Comparison of ENCODE assay signal across 15 mouse cellular contexts in genomic region chr12:26885083-26885482, GRCm38 (mm10).
DNase-seq lines count a peak whose midpoint lies in the region; ATAC-seq lines count a peak whose summit lies in the region.
"Had no signal": no experiment of that assay in that cellular context is flagged by ENCODE, and none has a peak within 500 bp of the region (broad histone marks: within the 10 kb centered on the region; RNA-seq: fewer than 3 reads in every experiment).

No protein-coding gene starts in this region.

- peaks cover 28% of the 10 kb centered on the region for H3K4me1 ChIP-seq in kidney, embryonic 16.5 days (ENCODE audit: insufficient read depth, low read length)
- H3K4me1 ChIP-seq in hindbrain, embryonic 11.5 days (replicated peaks; ENCODE audit: control insufficient read depth, insufficient read depth, low read length): peaks cover 2% of the 10 kb centered on the region; the same call in 1 of the 2 replicates
- peaks cover 36% of the 10 kb centered on the region for H3K4me1 ChIP-seq in midbrain, embryonic 12.5 days
- H3K4me1 ChIP-seq: liver, embryonic 15.5 days; stomach, embryonic 15.5 days had no signal

- ATAC-seq in kidney, embryonic 16.5 days (ENCODE audit: low FRiP score, low TSS enrichment): peak; percentile 61; the same call in 1 of the 2 replicates
- no peak for ATAC-seq in hindbrain, embryonic 11.5 days (ENCODE audit: low FRiP score)
- ATAC-seq in midbrain, embryonic 12.5 days (ENCODE audit: low FRiP score, low read depth): no peak

- no peaks in the 10 kb centered on the region for H3K36me3 ChIP-seq in kidney, embryonic 16.5 days (ENCODE audit: insufficient read depth, low read length)
- H3K36me3 ChIP-seq in hindbrain, embryonic 11.5 days (ENCODE audit: control insufficient read depth, insufficient read depth, low read length): no peaks in the 10 kb centered on the region
- no peaks in the 10 kb centered on the region for H3K36me3 ChIP-seq in midbrain, embryonic 12.5 days
- H3K36me3 ChIP-seq: embryonic facial prominence, embryonic 15.5 days; heart, embryonic 12.5 days; limb, embryonic 13.5 days; liver, embryonic 15.5 days; stomach, embryonic 15.5 days had no signal

- no peak for DNase-seq in kidney, adult 18-20 months
- DNase-seq in hindbrain, embryonic 11.5 days (ENCODE audit: low spot score): no peak
- no peak for DNase-seq in B cell, adult 2 months
- no peak for DNase-seq in urinary bladder, postnatal 36 days (ENCODE audit: low spot score in 2 of 2)
- DNase-seq in gastrocnemius, postnatal 25 days: no peak
- DNase-seq: cerebellum, adult 11-12 months; kidney, adult 8-10 months; thymus, postnatal 14 days had no signal

- 52% methylated on average over 3 of the region's 3 CpGs for WGBS in kidney, embryonic 16.5 days
- WGBS in hindbrain, embryonic 11.5 days: 78% methylated on average over 3 of the region's 3 CpGs
- 64% methylated on average over 3 of the region's 3 CpGs for WGBS in midbrain, embryonic 12.5 days

- no peaks in the 10 kb centered on the region for H3K27me3 ChIP-seq in kidney, embryonic 16.5 days (ENCODE audit: insufficient read depth, low read length)
- H3K27me3 ChIP-seq in hindbrain, embryonic 11.5 days (ENCODE audit: control insufficient read depth, insufficient read depth, low read length): no peaks in the 10 kb centered on the region
- no peaks in the 10 kb centered on the region for H3K27me3 ChIP-seq in midbrain, embryonic 12.5 days
- H3K27me3 ChIP-seq: embryonic facial prominence, embryonic 15.5 days; heart, embryonic 12.5 days; limb, embryonic 13.5 days; liver, embryonic 15.5 days; stomach, embryonic 15.5 days had no signal

- no peak overlapping the region for H3K9ac ChIP-seq in kidney, embryonic 16.5 days (replicated peaks; ENCODE audit: low read length)
- no peak overlapping the region for H3K9ac ChIP-seq in hindbrain, embryonic 11.5 days (ENCODE audit: low read depth, low read length)
- H3K9ac ChIP-seq in midbrain, embryonic 12.5 days (replicated peaks): no peak overlapping the region
- H3K9ac ChIP-seq: embryonic facial prominence, embryonic 15.5 days; heart, embryonic 12.5 days; limb, embryonic 13.5 days; liver, embryonic 15.5 days; stomach, embryonic 15.5 days had no signal

- no peak overlapping the region for H3K4me2 ChIP-seq in kidney, embryonic 16.5 days (replicated peaks; ENCODE audit: low read depth, low read length)
- H3K4me2 ChIP-seq in hindbrain, embryonic 11.5 days (replicated peaks; ENCODE audit: low read depth, low read length): no peak overlapping the region
- no peak overlapping the region for H3K4me2 ChIP-seq in midbrain, embryonic 12.5 days (replicated peaks)
- H3K4me2 ChIP-seq: heart, embryonic 12.5 days; limb, embryonic 13.5 days; liver, embryonic 15.5 days; stomach, embryonic 15.5 days had no signal

- H3K4me3 ChIP-seq in kidney, embryonic 16.5 days (ENCODE audit: low read length): no peak overlapping the region
- H3K4me3 ChIP-seq in hindbrain, embryonic 11.5 days (ENCODE audit: low read depth, low read length): no peak overlapping the region
- no peak overlapping the region for H3K4me3 ChIP-seq in midbrain, embryonic 12.5 days
- H3K4me3 ChIP-seq: embryonic facial prominence, embryonic 15.5 days; heart, embryonic 12.5 days; limb, embryonic 13.5 days; liver, embryonic 15.5 days; stomach, embryonic 15.5 days had no signal

- no peak overlapping the region for H3K27ac ChIP-seq in kidney, embryonic 16.5 days (ENCODE audit: low read length)
- H3K27ac ChIP-seq in hindbrain, embryonic 11.5 days (ENCODE audit: low read depth, low read length): peak overlapping the region; percentile 89
- H3K27ac ChIP-seq in midbrain, embryonic 12.5 days (replicated peaks): peak overlapping the region; percentile 91
- H3K27ac ChIP-seq: limb, embryonic 13.5 days; liver, embryonic 15.5 days; stomach, embryonic 15.5 days had no signal

- H3K9me3 ChIP-seq in kidney, embryonic 16.5 days (ENCODE audit: low read length): no peaks in the 10 kb centered on the region
- H3K9me3 ChIP-seq in hindbrain, embryonic 11.5 days (ENCODE audit: control insufficient read depth, low read length): no peaks in the 10 kb centered on the region
- H3K9me3 ChIP-seq in midbrain, embryonic 12.5 days: no peaks in the 10 kb centered on the region
- H3K9me3 ChIP-seq: embryonic facial prominence, embryonic 15.5 days; heart, embryonic 12.5 days; limb, embryonic 13.5 days; liver, embryonic 15.5 days; stomach, embryonic 15.5 days had no signal
